Mouse (Mus musculus): ENCODE measurements around the gene B230104I21Rik. TPM values are rescaled to one million over a fixed set of nuclear protein-coding genes. Genes with fewer than 3 reads are reported as not detected.

B230104I21Rik gene
- polyA plus RNA-seq, 1 experiment from 2014 or later, result not detected

GRCm38 (mm10) chr4:154396652-154397301 is 60.9 kb downstream of the B230104I21Rik start:
- 84% methylated on average over 14 of the region's 14 CpGs for WGBS
- Histone ChIP-seq H3K27ac (ENCODE audit: low read length) (no peak overlapping the region), H3K4me3 (ENCODE audit: low read depth, low read length) (no peak overlapping the region), H3K4me1 (ENCODE audit: insufficient read depth, low read depth, low read length) (0 out of 2 replicates have a peak, but pooled peaks cover 2% of the 10 kb centered on the region), H3K27me3 (replicated peaks; ENCODE audit: insufficient read depth, low read length) (no peaks in the 10 kb centered on the region), H3K4me2 (replicated peaks; ENCODE audit: low read depth, low read length) (no peak overlapping the region), H3K9ac (replicated peaks; ENCODE audit: low read depth) (no peak overlapping the region), H3K9me3 (ENCODE audit: low read length) (no peaks in the 10 kb centered on the region), H3K36me3 (ENCODE audit: insufficient read depth, low read length) (no peaks in the 10 kb centered on the region)
- ATAC-seq (no peak), DNase-seq (ENCODE audit: low spot score) (no peak)
- no peak for TF ChIP-seq CTCF (IDR thresholded peaks at IDR 0.05)
- no peak for TF ChIP-seq EP300 (IDR thresholded peaks at IDR 0.05)

Other genes starting within 250 kb of the B230104I21Rik start
- 1.8 and 2.6 TPM in 2 replicates for gene Trp73, start 195.9 kb upstream of the B230104I21Rik start, polyA plus RNA-seq (2015; fragmentation: Nextera tagmentation; extraction: Ambion mirVana)
- 19.8 and 21.6 TPM in 2 replicates for gene Wrap73, start 193.8 kb upstream of the B230104I21Rik start, polyA plus RNA-seq (2015; fragmentation: Nextera tagmentation; extraction: Ambion mirVana)
- gene Tprgl, start 175.5 kb upstream of the B230104I21Rik start, polyA plus RNA-seq (2015; fragmentation: Nextera tagmentation; extraction: Ambion mirVana), result 249 and 268 TPM in 2 replicates
- 24.1 and 25.5 TPM in 2 replicates for gene Megf6, start 165.4 kb upstream of the B230104I21Rik start, polyA plus RNA-seq (2015; fragmentation: Nextera tagmentation; extraction: Ambion mirVana)
- gene Arhgef16, start 34.5 kb upstream of the B230104I21Rik start, polyA plus RNA-seq (2015; fragmentation: Nextera tagmentation; extraction: Ambion mirVana), result 15.9 and 20.2 TPM in 2 replicates